Mouse (Mus musculus) olfactory bulb, adult 2 months (tissue): ENCODE results near the gene Fcgr4. TPM values are rescaled to one million over a fixed set of nuclear protein-coding genes. Genes with fewer than 3 reads are reported as not detected.

ENCODE experiments used
- H3K27ac ChIP-seq: fragments of 200-500 bp; 2 replicates; pipeline ENCODE4 v1.5.1; 2012; ENCODE audit warnings: low read depth, low read length; ENCODE audit not compliant: insufficient read depth
- H3K4me1 ChIP-seq: fragments of 200-500 bp; 2 replicates; pipeline ENCODE4 v1.6.1; 2012; ENCODE audit warnings: low read length; ENCODE audit not compliant: control insufficient read depth, insufficient read depth
- H3K4me3 ChIP-seq: fragments of 200-500 bp; 2 replicates; pipeline ENCODE4 v1.5.1; 2012; ENCODE audit warnings: mild to moderate bottlenecking, low read depth, low read length, moderate library complexity; ENCODE audit not compliant: insufficient read depth
- CTCF ChIP-seq: fragments of 200-500 bp; IDR thresholded peaks from 2 replicates; pipeline ENCODE4 v1.5.1; 2012; ENCODE audit warnings: low read depth, mild to moderate bottlenecking, low read length, moderate library complexity; ENCODE audit not compliant: insufficient read depth
- POLR2A ChIP-seq: fragments of 200-500 bp; IDR thresholded peaks from 2 replicates; pipeline ENCODE4 v1.6.1; 2012; ENCODE audit warnings: mild to moderate bottlenecking, low read depth, low read length, moderate library complexity; ENCODE audit not compliant: insufficient read depth
- WGBS: fragments of 180-500 bp; shearing (Covaris S2); methylation state at CpG from one replicate; pipeline ENCODE4 v1.1.7; 2018; 5-methylcytosine and 5-hydroxymethylcytosine counted together
- polyA plus RNA-seq: library from polyadenylated mRNA; stranded (reverse); fragments of >200 nt; gene quantifications from 2 replicates; pipeline ENCODE4 v1.2.4, GENCODE M21; 2012; ENCODE audit warnings: low replicate concordance; ENCODE audit not compliant: missing spikeins, insufficient read depth, insufficient read length

Gene Fcgr4
- polyA plus RNA-seq, 1 experiment, result not detected

DNA sequence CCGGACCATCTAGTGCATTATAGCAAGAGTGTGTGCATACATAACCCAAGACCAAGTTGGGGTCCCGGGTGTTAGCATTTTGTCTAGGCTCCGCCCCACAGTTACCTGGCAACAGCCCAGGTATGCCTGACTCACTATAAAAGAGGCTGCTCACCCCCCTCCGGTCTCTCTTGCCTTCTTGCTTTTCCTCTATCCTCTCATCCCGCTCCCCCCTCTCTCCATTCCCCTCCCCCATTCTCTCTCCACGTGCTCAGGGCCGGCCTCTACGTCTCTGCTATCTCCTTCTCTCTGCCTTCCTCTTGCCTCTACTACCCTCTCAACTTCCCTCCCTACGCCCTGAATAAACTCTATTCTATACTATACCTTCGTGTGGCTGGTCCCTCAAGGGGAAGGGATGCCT, 14.0 kb downstream of the Fcgr4 start:
- Histone ChIP-seq H3K27ac (no peak overlapping the region), H3K4me3 (peak overlapping the region; percentile 50), H3K4me1 (peaks cover 10% of the 10 kb centered on the region)
- 5% methylated on average over 10 of the region's 10 CpGs for whole genome bisulfite sequencing
- no peak for TF ChIP-seq POLR2A
- no peak for TF ChIP-seq CTCF

DNA sequence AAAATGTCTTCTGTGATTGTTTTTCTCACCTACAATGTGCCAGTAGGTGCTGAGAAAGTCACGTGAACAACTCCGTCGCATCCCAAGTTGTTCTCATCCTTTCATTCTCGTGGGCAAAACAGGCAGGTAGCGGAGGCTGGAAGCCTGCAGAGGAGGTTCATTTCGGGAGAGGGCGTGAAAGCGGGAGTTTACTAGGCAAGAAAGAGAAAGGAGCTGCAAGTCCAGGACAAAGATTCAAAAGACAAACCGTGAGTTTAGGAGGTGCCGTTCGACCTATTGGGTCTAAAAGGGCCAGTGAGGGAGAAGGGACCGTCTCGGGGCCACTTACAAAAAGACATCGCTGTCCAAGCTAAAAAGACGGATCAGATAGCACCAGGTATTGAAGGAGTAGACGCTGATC, 14.5 kb downstream of the Fcgr4 start:
- no peak overlapping the region for H3K27ac ChIP-seq
- no peak for TF ChIP-seq CTCF
- WGBS, result under 1% methylated on average over 16 of the region's 16 CpGs
- peaks cover 10% of the 10 kb centered on the region for H3K4me1 ChIP-seq
- H3K4me3 ChIP-seq, result peak overlapping the region; percentile 50

DNA sequence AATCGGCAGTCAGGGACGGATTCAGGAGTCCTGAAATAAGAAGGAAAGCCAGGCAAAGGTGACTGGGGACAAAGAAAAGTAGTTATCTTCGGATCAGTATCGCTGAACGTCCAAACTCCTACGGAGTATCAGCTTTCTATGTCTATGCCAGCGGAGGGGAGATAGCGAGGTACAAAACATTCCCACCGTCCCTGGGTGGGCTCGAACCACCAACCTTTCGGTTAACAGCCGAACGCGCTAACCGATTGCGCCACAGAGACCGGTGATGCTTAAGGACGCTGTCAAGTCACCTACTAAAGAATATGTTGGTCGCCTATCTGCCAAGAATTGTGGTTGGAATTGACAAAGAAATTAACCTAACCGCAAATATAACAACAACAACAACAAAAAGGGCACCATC, 15.0 kb downstream of the Fcgr4 start:
- no peak for TF ChIP-seq POLR2A
- no peak for TF ChIP-seq CTCF
- under 1% methylated on average over 20 of the region's 20 CpGs for WGBS
- peaks cover 10% of the 10 kb centered on the region for H3K4me1 ChIP-seq
- H3K27ac ChIP-seq, result no peak overlapping the region
- peak overlapping the region; percentile 50 for H3K4me3 ChIP-seq

DNA sequence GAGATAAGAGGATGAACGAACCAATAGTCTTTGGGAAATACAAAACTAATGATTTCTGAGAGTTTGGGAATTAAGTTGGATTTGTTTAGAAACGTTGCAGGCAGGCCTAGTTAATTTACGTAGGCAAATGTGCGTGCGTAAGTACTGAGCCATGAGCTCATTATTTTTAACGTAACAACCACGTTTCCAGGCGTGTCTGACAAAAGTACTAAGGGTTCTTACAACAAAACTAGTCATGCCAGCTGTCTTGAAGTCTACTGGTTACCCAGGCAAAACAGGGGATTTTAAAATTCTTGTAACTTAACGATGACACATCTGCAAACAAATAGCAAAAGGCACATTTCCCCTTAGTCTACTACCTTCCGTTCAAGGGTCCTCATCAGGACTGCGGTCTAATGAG, 15.5 kb downstream of the Fcgr4 start:
- Histone ChIP-seq H3K4me3 (no peak overlapping the region; the same call in 1 of the 2 replicates), H3K4me1 (peaks cover 10% of the 10 kb centered on the region), H3K27ac (no peak overlapping the region)
- WGBS, result 9% methylated on average over 11 of the region's 11 CpGs
- no peak for TF ChIP-seq POLR2A

DNA sequence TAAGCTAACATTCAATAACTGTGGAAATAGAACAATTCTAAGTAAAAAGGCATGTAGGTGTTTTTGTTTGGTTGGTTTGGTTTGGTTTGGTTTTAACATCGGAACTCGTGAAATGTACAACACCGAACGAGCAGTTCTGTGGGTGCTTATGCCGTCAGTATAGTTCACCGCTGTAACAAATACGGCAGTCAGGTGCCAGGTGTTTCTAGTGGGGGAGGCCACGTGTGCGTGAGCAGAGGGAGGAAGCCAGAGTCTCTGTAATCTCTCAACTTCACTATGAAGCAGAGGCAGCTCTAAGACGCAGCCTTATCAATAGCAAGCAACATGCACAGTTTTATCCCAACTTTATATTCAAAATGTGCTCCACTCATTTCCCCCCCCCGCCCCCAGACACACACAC, 16.9 kb downstream of the Fcgr4 start:
- no peak for TF ChIP-seq CTCF
- TF ChIP-seq POLR2A, result no peak
- Histone ChIP-seq H3K4me1 (peaks cover 12% of the 10 kb centered on the region), H3K4me3 (no peak overlapping the region), H3K27ac (no peak overlapping the region)
- WGBS, result 54% methylated on average over 11 of the region's 11 CpGs

DNA sequence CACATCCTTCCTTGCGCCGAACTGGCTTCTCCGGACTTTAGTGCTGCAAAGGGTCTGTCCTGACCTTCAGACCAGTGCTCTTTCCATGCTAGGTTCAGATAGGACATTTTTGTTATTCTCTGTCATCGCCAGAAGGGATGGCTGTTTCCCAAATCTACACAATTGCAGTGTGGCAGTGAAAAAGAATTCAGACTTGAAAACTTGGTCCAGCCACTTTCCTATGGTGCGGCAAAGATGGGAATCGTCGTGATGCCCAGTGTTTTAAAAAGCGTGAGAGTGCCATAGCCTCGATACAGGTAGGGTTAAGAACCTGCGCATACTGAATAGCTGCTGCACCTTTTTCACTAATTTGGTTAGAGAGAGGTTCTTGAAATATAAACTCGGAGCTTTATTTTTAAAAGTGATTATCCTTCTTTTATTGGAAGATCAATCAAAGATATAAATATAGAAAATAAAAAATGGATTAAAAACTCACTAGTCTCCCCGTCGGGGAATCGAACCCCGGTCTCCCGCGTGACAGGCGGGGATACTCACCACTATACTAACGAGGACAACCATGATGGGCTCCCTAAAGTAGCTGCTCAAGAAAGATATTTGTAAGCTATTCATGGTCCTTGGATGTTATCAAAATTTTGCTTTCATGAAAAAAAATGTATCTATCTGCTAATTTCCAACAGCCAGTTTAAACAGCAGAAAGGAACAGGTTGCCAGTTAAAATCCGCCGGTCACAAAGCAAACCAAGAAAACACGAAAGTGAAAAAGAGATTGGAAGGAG, 18.0 kb downstream of the Fcgr4 start:
- Histone ChIP-seq H3K4me1 (peaks cover 12% of the 10 kb centered on the region), H3K27ac (no peak overlapping the region), H3K4me3 (peak overlapping the region; percentile 33)
- WGBS, result 6% methylated on average over 22 of the region's 22 CpGs
- TF ChIP-seq POLR2A, result no peak
- TF ChIP-seq CTCF, result no peak

DNA sequence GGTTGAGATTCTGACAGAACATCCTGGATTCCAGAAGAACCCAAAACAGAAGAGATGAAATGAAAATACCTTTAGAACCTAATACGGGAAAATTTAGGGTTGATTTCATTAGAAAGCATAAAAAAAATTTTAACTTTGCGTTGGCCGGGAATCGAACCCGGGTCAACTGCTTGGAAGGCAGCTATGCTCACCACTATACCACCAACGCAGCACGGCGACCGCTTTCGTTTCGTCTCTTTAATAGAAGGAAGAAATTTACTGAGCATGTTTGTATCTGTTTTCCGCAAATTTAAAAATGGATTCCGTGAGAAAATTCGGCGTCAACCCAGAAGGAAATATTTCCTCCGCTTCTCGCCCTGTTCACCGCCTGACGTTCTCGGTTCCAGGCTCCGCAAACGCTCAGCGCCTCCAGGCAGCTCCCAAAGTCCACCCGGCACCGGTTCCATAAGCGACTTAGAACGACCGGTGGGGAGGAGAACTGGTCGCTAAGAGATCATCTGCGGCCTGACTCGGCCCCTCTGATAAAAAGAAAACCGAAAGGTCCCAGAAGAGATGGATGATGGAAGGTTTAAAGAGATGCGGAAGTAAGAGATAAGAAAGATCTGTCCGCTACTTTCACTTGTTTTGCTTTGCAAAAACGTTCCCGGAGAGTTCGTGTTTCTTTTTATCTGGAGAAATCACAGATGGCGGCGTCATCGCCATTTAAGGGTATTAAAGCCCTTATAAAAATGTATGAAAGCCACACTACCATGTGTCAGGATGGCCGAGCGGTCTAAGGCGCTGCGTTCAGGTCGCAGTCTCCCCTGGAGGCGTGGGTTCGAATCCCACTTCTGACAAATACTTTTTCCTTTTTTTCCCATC, 19.4 kb downstream of the Fcgr4 start:
- Histone ChIP-seq H3K4me3 (peak overlapping the region; percentile 84), H3K4me1 (peaks cover 8% of the 10 kb centered on the region), H3K27ac (peak overlapping the region; percentile 92)

DNA sequence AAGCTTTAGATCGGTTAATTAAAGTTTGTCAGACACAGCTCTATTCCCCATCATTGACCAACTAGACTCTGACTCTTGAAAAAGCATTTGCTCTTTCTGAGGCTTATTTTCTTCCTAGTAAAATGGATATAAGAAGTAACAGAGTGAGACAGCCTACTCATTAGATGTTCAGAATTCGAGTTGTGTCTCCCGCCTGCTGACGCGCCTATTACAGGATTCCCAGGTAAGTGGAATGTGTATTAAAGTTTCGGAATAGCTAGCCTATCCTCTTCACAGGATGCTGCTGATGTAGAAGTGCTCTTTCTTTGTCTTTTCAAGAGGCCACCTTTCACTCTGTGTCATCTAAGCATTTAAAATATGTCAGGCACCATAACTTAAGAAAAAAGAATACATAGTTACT, 20.4 kb downstream of the Fcgr4 start:
- WGBS, result 74% methylated on average over 6 of the region's 6 CpGs
- no peak overlapping the region for H3K27ac ChIP-seq
- TF ChIP-seq POLR2A, result no peak
- TF ChIP-seq CTCF, result no peak
- peaks cover 8% of the 10 kb centered on the region for H3K4me1 ChIP-seq
- H3K4me3 ChIP-seq, result no peak overlapping the region

More for the DNA sequence above, 19.4 kb downstream of the Fcgr4 start:
- no peak for TF ChIP-seq POLR2A
- no peak for TF ChIP-seq CTCF
- WGBS, result under 1% methylated on average over 47 of the region's 47 CpGs

DNA sequence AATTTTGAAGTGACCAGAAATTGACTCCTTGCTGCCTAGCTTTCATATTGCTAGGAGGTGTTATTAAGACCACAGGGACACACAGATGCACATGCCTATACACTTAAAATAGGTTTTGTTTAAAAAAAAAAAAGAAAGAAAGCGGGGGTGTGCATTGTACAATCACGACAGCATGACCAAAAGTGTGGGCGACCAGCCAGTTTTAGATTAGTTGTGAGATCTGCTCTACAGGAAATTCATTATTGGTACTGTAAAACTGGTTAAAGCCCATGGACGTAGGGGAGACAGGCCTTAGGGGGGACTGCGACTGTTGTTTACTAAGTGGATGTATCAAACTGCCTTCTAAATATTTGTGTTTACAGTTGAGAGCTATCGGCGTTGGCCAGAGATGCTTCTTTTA, 21.2 kb downstream of the Fcgr4 start:
- Histone ChIP-seq H3K4me3 (no peak overlapping the region), H3K4me1 (peaks cover 7% of the 10 kb centered on the region), H3K27ac (no peak overlapping the region)
- 79% methylated on average over 7 of the region's 7 CpGs for WGBS
- TF ChIP-seq POLR2A (no peak), CTCF (no peak)

DNA sequence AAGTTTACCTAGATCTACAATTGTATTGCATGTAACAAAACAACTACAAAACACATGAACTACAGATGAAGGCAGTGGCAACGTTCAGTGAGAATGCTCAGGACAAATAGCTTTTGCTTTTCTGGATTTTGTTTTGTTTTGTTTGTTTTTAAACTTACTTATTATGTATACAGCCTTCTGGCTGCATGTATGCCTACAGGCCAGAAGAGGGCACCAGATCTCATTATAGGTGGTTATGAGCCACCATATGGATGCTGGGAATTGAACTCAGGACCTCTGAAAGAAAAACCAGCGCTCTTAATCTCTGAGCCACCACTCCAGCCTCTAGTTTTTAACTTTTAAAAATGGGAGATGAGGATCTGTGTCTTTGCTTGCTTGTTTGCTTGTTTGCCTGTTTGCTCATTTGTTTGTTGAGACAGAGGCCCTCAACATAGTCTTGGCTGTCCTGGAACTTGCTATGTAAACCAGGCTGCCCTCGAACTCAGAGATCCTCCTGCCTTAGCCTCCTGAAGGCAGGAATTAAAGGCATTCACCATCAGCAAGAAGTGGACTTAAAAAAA, 25.0 kb downstream of the Fcgr4 start:
- TF ChIP-seq POLR2A, result no peak
- TF ChIP-seq CTCF, result no peak
- H3K27ac ChIP-seq, result no peak overlapping the region
- WGBS, result 60% methylated on average over 3 of the region's 3 CpGs

More for the DNA sequence above, 25.0 kb downstream of the Fcgr4 start:
- Histone ChIP-seq H3K4me1 (0 out of 2 replicates have a peak, but pooled peaks cover 2% of the 10 kb centered on the region), H3K4me3 (no peak overlapping the region)
